Mouse (Mus musculus) left cerebral cortex, postnatal 14 days (tissue): ENCODE measurements around the gene Olfr820. TPM values are rescaled to one million over a fixed set of nuclear protein-coding genes. Genes with fewer than 3 reads are reported as not detected.
"Not testable (repeated sequence)": the region's sequence is repeated elsewhere in the genome, so short reads cannot be mapped to it uniquely, and the experiment has no call there.

ENCODE experiments used
- DNase-seq, 2 experiments: peaks; one replicate each; pipeline ENCODE4 v3.0.0; 2021 to 2022; ENCODE audit warnings: low spot score in 2 of 2, mixed read lengths in 1 of 2
- intact Hi-C: fragments of 180-260 bp; cut with DNase I; formaldehyde crosslinking; loops from one replicate; pipeline ENCODE4 v1.15.1; 2025
- long read RNA-seq, 2 experiments: library from polyadenylated mRNA; stranded (forward); transcript quantifications; one replicate each; pipeline ENCODE4 v2.0.0; 2021
- total RNA-seq, 2 experiments: library from RNA; stranded (reverse); gene quantifications; 2 replicates each; pipeline ENCODE4 v1.2.3; 2021

The Olfr820 gene
- not detected for total RNA-seq
- long read RNA-seq, experiment 1, result 0 reads
- long read RNA-seq, experiment 2, result 0 reads

DNA sequence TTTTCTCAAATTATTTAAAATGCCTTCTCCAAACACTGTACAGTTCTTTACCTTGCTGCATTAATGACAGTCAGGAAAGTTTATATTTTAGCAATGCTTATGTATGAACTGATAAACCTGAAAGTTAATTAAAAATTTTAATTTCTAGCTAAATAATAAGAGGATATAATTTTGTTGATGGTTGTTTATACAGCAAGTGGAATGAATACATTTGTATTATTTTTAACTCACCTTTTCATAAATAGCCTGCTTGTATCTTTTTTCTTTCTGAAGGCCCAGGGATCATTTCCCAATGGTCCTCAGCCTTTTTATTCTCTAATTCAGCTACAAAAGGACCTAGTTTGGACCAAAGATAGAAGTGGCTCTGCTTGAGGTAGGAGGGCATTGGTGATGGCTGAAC lies at the start of gene Olfr820:
TSS of gene Olfr820 (plus strand) at position 301 of the 400 bp plus-strand sequence.
- DNase-seq, result no peak
- intact Hi-C loops, result no loop called here

DNA sequence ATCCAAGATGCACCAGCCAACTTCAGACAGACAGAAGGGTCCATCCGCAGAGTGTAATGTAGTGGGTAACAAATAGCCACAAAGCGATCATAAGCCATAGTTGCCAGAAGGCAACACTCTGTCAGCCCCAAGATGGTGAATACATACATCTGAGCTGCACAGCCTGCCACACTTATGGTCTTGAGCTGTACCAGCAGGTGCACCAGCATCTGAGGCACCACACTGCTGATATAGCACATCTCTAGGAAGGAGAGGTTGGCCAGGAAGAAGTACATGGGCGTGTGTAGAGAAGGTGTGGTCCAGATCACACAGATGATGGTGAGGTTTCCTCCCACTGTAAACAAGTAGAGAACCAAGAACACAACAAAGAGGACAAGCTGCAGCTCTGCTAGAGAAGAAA lies 46.2 kb upstream of the Olfr820 start:
- intact Hi-C loops, result not testable (repeated sequence)

DNA sequence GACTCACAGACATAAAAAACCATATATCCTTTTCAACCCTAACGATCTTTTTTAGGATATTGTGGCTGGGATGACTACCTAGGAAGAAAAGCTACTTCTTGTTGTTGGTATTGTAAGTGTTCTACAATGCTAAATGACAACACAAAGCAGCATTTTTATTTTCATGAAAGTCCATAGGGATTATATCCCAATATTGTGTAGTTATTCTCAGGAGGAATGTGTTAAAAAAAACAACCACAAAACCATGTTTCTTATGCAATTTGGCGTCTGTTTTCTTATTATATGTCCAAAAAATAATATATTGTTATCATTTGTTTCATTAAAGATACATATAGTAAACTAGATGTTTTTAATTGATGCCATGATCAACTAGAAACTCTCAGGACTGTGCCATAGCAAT lies 45.3 kb upstream of the Olfr820 start, which contains the start of gene Olfr819:
TSS of gene Olfr819 (minus strand) at position 101 of the 400 bp plus-strand sequence.
- DNase-seq, intact Hi-C loops: not testable (repeated sequence)

More for the DNA sequence above, 46.2 kb upstream of the Olfr820 start:
- not testable (repeated sequence) for DNase-seq

DNA sequence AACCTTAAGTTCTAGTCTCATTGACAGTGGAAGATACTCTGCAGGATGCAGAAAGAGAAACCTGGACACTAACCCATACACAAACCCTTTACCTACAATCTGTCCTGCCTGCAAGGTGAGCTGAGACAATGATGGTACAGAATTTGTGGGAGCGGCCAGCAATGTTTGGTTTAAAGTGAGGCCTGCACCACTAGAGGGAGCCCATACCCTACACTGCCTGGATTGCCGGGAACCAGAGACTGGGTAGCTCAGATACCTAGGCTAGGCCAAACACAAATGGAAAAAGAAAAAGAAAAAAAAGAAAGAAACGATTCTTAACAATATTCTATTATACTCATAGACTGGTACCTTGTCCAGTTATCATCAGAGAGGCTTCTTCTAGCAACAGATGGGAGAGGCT lies 39.4 kb upstream of the Olfr820 start:
- DNase-seq, intact Hi-C loops: not testable (repeated sequence)

DNA sequence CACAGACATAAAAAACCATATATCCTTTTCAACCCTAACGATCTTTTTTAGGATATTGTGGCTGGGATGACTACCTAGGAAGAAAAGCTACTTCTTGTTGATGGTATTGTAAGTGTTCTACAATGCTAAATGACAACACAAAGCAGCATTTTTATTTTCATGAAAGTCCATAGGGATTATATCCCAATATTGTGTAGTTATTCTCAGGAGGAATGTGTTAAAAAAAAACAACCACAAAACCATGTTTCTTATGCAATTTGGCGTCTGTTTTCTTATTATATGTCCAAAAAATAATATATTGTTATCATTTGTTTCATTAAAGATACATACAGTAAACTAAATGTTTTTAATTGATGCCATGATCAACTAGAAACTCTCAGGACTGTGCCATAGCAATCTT lies 36.4 kb upstream of the Olfr820 start, which contains the start of gene Olfr247:
TSS of gene Olfr247 (minus strand) at position 101 of the 400 bp plus-strand sequence.
- DNase-seq, intact Hi-C loops: not testable (repeated sequence)

DNA sequence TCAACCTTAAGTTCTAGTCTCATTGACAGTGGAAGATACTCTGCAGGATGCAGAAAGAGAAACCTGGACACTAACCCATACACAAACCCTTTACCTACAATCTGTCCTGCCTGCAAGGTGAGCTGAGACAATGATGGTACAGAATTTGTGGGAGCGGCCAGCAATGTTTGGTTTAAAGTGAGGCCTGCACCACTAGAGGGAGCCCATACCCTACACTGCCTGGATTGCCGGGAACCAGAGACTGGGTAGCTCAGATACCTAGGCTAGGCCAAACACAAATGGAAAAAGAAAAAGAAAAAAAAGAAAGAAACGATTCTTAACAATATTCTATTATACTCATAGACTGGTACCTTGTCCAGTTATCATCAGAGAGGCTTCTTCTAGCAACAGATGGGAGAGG lies 30.6 kb upstream of the Olfr820 start:
- intact Hi-C loops, DNase-seq: not testable (repeated sequence)

DNA sequence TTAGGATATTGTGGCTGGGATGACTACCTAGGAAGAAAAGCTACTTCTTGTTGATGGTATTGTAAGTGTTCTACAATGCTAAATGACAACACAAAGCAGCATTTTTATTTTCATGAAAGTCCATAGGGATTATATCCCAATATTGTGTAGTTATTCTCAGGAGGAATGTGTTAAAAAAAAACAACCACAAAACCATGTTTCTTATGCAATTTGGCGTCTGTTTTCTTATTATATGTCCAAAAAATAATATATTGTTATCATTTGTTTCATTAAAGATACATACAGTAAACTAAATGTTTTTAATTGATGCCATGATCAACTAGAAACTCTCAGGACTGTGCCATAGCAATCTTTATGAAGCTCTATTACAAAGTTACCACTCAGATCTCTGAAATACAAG lies 27.5 kb upstream of the Olfr820 start, which contains the start of gene Gm10310:
TSS of gene Gm10310 (minus strand) at position 101 of the 400 bp plus-strand sequence.
- intact Hi-C loops, DNase-seq: not testable (repeated sequence)

DNA sequence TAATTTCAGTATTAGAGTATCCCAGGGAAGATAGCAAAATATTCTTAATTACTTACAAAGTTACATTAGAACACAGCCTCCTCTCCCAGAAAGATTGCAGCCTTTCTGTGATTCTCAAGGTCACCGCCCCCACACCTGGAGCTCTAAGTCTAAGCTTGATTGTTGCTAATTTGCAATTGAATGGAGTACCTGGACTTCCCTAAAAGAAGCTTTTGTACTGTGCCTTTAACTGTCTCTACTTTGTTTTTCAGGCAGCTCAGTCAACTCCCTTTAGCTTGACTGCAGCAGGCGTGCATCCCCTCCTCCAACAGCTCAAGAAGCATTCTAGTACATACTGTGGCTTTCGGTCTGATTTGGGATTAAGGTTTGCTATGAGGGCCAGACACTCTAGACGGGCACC lies 8.3 kb upstream of the Olfr820 start:
- intact Hi-C loops, DNase-seq: not testable (repeated sequence)

DNA sequence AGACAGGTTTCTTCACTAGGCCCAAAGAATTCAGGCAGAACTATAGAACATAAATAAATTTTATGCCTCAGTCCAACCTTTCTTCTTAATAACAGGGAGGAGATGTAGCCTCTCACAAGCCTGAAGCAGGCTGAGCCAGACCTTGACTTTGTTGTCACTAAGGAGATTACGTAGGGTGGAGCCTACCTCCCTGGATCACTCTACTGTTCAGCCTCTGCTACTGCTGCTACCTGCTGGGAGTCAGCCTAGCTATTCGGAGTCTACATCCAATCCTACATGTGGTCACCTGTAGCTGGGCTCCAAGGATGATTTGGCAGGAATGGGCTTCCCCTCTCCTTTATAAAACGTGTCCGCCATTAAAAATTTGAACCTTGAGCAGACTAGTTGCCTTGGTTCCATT lies 7.1 kb upstream of the Olfr820 start:
- intact Hi-C loops, DNase-seq: not testable (repeated sequence)

DNA sequence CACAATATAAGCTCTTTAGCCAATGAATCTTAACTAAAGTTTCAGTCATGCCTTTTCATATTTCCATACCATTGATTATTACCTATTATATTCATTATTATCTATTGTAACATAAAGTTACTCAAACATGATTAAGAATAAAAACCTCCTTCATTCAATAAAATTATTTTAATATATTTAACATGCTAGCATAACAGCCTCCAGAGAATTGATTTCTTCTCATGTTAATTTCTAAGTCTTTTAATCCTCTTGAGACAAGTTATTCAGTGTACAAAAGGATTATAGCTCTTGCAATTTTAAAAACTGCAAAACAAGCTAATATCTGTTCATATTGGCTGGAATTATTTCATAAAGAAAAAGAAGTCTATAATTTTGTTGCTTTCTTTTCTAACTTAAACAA lies 17.6 kb downstream of the Olfr820 start, which contains the start of gene Olfr821:
TSS of gene Olfr821 (plus strand) at position 301 of the 400 bp plus-strand sequence.
- DNase-seq, result no peak
- intact Hi-C loops, result no loop called here

DNA sequence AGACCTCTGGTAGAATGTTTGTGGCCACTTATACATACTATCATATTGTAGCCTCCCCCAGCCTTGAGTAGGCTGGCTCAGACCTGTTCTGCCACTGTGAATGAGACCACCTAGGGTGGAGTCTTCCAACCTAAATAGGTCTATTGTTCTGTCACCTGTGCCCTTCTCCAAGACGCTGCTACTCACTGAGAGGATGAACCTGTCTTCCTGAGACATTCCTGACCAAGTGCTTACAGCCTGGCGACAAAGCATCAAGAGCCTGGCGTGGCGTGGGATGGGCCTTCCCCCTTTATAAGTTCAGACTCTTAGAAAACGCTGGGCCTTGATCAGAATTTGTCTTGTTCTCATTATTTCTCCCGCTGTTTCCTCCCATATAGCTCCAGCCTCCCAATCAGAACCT lies 24.7 kb downstream of the Olfr820 start:
- no peak for DNase-seq
- intact Hi-C loops, result no loop called here

Other genes starting within 250 kb of the Olfr820 start
- gene Olfr808, start 247.1 kb upstream of the Olfr820 start, total RNA-seq, result not detected
- gene Olfr809, start 238.0 kb upstream of the Olfr820 start, total RNA-seq, result not detected
- not detected for gene Olfr810, start 217.7 kb upstream of the Olfr820 start, total RNA-seq
- not detected for gene Olfr811, start 208.2 kb upstream of the Olfr820 start, total RNA-seq
- not detected for gene Olfr812, start 166.5 kb upstream of the Olfr820 start, total RNA-seq
- not detected for gene Olfr813, start 157.3 kb upstream of the Olfr820 start, total RNA-seq
- gene Olfr814, start 132.8 kb upstream of the Olfr820 start, total RNA-seq, result not detected
- gene Olfr815, start 106.8 kb upstream of the Olfr820 start, total RNA-seq, result not detected
- not detected for gene Olfr816, start 97.0 kb upstream of the Olfr820 start, total RNA-seq
- not detected for gene Olfr818, start 63.5 kb upstream of the Olfr820 start, total RNA-seq
- not detected for gene Olfr819, start 45.4 kb upstream of the Olfr820 start, total RNA-seq
- not detected for gene Olfr247, start 36.5 kb upstream of the Olfr820 start, total RNA-seq
- gene Gm10310, start 27.6 kb upstream of the Olfr820 start, total RNA-seq, result not detected
- gene Olfr821, start 17.7 kb downstream of the Olfr820 start, total RNA-seq, result not detected
- gene Olfr822, start 58.6 kb downstream of the Olfr820 start, total RNA-seq, result not detected
- gene Olfr823, start 102.8 kb downstream of the Olfr820 start, total RNA-seq, result not detected
- not detected for gene Olfr824, start 117.4 kb downstream of the Olfr820 start, total RNA-seq
- gene Olfr825, start 154.1 kb downstream of the Olfr820 start, total RNA-seq, result not detected
- gene Olfr826, start 171.6 kb downstream of the Olfr820 start, total RNA-seq, result not detected
- gene Olfr827, start 201.8 kb downstream of the Olfr820 start, total RNA-seq, result not detected